Mouse (Mus musculus) myocyte (in vitro differentiated cells): ENCODE measurements around the gene Arfip1. TPM values are rescaled to one million over a fixed set of nuclear protein-coding genes. Genes with fewer than 3 reads are reported as not detected.

Experiments used
- H3K27me3 ChIP-seq: one replicate; pipeline ENCODE4 v1.6.1; 2011; ENCODE audit not compliant: control insufficient read depth, insufficient read depth, insufficient read length
- H3K36me3 ChIP-seq: one replicate; pipeline ENCODE4 v1.6.1; 2011; ENCODE audit not compliant: control insufficient read depth, insufficient read depth
- H3K4me2 ChIP-seq: one replicate; pipeline ENCODE4 v1.6.1; 2011; ENCODE audit warnings: low read depth, control low read depth
- H3K4me3 ChIP-seq: one replicate; pipeline ENCODE4 v1.5.1; 2011; ENCODE audit warnings: mild to moderate bottlenecking, control low read depth, moderate library complexity
- H3K79me2 ChIP-seq: one replicate; pipeline ENCODE4 v1.6.1; 2011; ENCODE audit not compliant: control insufficient read depth, insufficient read depth
- H3ac ChIP-seq: one replicate; pipeline ENCODE4 v1.6.1; 2011; ENCODE audit not compliant: control insufficient read depth, insufficient read length
- CEBPB ChIP-seq: IDR thresholded peaks from 2 replicates; pipeline ENCODE4 v1.6.1; 2011; ENCODE audit warnings: mild to moderate bottlenecking, moderate library complexity; ENCODE audit not compliant: poor library complexity, insufficient read depth, severe bottlenecking
- E2F4 ChIP-seq: IDR thresholded peaks from one replicate; pipeline ENCODE4 v1.6.1; 2011; ENCODE audit warnings: mild to moderate bottlenecking, control low read depth, moderate library complexity; ENCODE audit not compliant: insufficient read depth
- MAX ChIP-seq: IDR thresholded peaks from one replicate; pipeline ENCODE4 v1.6.1; 2011; ENCODE audit warnings: low read depth, mild to moderate bottlenecking, control low read depth
- MYOD1 ChIP-seq, 3 experiments: IDR thresholded peaks; one replicate each; pipeline ENCODE4 v1.6.1; 2011; ENCODE audit warnings: control low read depth in 2 of 3, low read depth in 2 of 3, mild to moderate bottlenecking in 2 of 3, moderate library complexity in 1 of 3; ENCODE audit not compliant: insufficient read length in 2 of 3, control insufficient read depth in 1 of 3
- MYOG ChIP-seq, 3 experiments: IDR thresholded peaks; one replicate each; pipeline ENCODE4 v1.6.1; 2011; ENCODE audit warnings: control low read depth in 2 of 3, low read depth in 2 of 3, mild to moderate bottlenecking in 2 of 3; ENCODE audit not compliant: insufficient read length in 2 of 3, control insufficient read depth in 1 of 3, insufficient read depth in 1 of 3
- POLR2A ChIP-seq: IDR thresholded peaks from one replicate; pipeline ENCODE4 v1.6.1; 2011; ENCODE audit warnings: low read depth, mild to moderate bottlenecking, control low read depth, moderate library complexity; ENCODE audit not compliant: insufficient read length
- POLR2AphosphoS2 ChIP-seq: IDR thresholded peaks from one replicate; pipeline ENCODE4 v1.6.1; 2011; ENCODE audit warnings: low read depth, control low read depth; ENCODE audit not compliant: insufficient read length
- REST ChIP-seq: IDR thresholded peaks from one replicate; pipeline ENCODE4 v1.6.1; 2011; ENCODE audit warnings: mild to moderate bottlenecking, control low read depth, moderate library complexity; ENCODE audit not compliant: insufficient read depth, insufficient read length
- SRF ChIP-seq: IDR thresholded peaks from one replicate; pipeline ENCODE4 v1.6.1; 2011; ENCODE audit warnings: low read depth; ENCODE audit not compliant: control insufficient read depth, insufficient read length
- TCF12 ChIP-seq: IDR thresholded peaks from one replicate; pipeline ENCODE4 v1.6.1; 2011; ENCODE audit warnings: mild to moderate bottlenecking, control low read depth; ENCODE audit not compliant: poor library complexity, insufficient read depth, severe bottlenecking
- TCF3 ChIP-seq: IDR thresholded peaks from one replicate; pipeline ENCODE4 v1.6.1; 2011; ENCODE audit warnings: low read depth, control low read depth; ENCODE audit not compliant: insufficient read length
- USF1 ChIP-seq: IDR thresholded peaks from one replicate; pipeline ENCODE4 v1.6.1; 2011; ENCODE audit warnings: low read depth, mild to moderate bottlenecking, control low read depth, moderate library complexity
- polyA plus RNA-seq: library from polyadenylated mRNA; unstranded; fragments of >200 nt; fragmentation: generic; extraction: Trizol; gene quantifications from one replicate; pipeline ENCODE4 v1.2.1, GENCODE M21; 2012; ENCODE audit warnings: missing spikeins

The Arfip1 gene
- polyA plus RNA-seq, 1 experiment, result 28.2 TPM

GRCm38 (mm10) chr3:84447803-84448202, 134.6 kb downstream of the Arfip1 start:
- H3K79me2 ChIP-seq, result no peaks in the 10 kb centered on the region
- no peak overlapping the region for H3K4me3 ChIP-seq
- H3ac ChIP-seq, result no peak overlapping the region
- H3K36me3 ChIP-seq, result no peaks in the 10 kb centered on the region
- no peak overlapping the region for H3K4me2 ChIP-seq
- no peaks in the 10 kb centered on the region for H3K27me3 ChIP-seq
- TF ChIP-seq E2F4, result no peak
- TF ChIP-seq MAX, result no peak
- TF ChIP-seq CEBPB, result no peak
- TF ChIP-seq POLR2AphosphoS2, result no peak
- no peak for TF ChIP-seq REST
- no peak for TF ChIP-seq TCF12
- no peak for TF ChIP-seq USF1
- no peak for TF ChIP-seq SRF
- no peak for TF ChIP-seq TCF3
- TF ChIP-seq POLR2A, result no peak
- no peak for TF ChIP-seq MYOG (IDR thresholded peaks at IDR 0.05; ENCODE audit: control insufficient read depth in 1 of 3, insufficient read depth in 1 of 3, insufficient read length in 2 of 3, low read depth in 2 of 3)
- TF ChIP-seq MYOD1 (IDR thresholded peaks at IDR 0.05; ENCODE audit: control insufficient read depth in 1 of 3, insufficient read length in 2 of 3, low read depth in 2 of 3), result no peak

Other genes with a start within 250 kb of the Arfip1 start
- 0.22 TPM for gene Fhdc1, start 102.2 kb downstream of the Arfip1 start, polyA plus RNA-seq
- 0.01 TPM for gene Tigd4, start 10.9 kb upstream of the Arfip1 start, polyA plus RNA-seq
- 0.16 TPM for gene Tmem154, start 83.6 kb upstream of the Arfip1 start, polyA plus RNA-seq
- 6.8 TPM for gene Fbxw7, start 232.6 kb upstream of the Arfip1 start, polyA plus RNA-seq